Mouse (Mus musculus): ENCODE measurements around the gene Itga5.

DNA sequence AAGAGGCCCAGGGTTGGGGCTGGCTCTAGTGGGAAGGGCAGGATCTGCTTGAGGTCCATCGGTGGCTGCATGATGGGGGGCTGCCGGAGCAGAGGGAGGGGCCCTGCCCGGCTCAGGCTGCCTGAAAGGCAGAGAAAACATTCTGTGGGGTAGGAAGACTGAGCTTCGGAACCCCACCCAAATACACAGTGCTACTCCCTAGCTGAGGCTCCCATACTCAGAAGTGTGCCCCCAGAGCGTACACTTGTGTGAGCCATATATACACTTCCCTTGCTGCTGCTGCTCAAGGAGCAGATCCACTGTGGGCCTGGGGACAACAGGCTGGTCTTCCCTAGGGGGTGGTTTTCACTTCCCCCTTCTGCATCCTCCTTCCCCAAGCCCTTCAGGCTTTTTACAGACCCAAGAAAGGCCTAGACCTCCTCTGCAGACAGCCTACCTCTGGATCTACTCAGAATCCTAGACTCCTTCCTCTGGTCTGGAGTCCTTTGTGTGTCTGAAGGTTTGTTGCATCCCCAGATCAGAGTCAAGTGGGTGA is 33.4 kb downstream of the Itga5 start:
- TF ChIP-seq CTCF (IDR thresholded peaks at IDR 0.05; ENCODE audit: low read depth) (no peak), EP300 (optimal IDR thresholded peaks at IDR 0.05) (no peak)

Measured in stomach, postnatal 0 days (tissue).